Mouse (Mus musculus) liver, embryonic 14.5 days (tissue): ENCODE results near the gene Sox6. TPM values are rescaled to one million over a fixed set of nuclear protein-coding genes. Genes with fewer than 3 reads are reported as not detected.
"Not testable (repeated sequence)": the region's sequence is repeated elsewhere in the genome, so short reads cannot be mapped to it uniquely, and the experiment has no call there.

Source experiments
- ATAC-seq: fragments of 200-750 bp; cut with Nextera tagmentation; 2 replicates; pipeline ENCODE4 v1.8.0; 2017; ENCODE audit warnings: moderate number of reproducible peaks, mild to moderate bottlenecking, moderate library complexity; ENCODE audit not compliant: insufficient read depth
- DNase-seq, 3 experiments: peaks; one replicate each; pipeline ENCODE4 v3.0.0-alpha.2; 2012 to 2013; ENCODE audit warnings: low read depth in 3 of 3, low spot score in 3 of 3
- H3K27ac ChIP-seq: fragments of 300-500 bp; sonication (generic); 2 replicates; pipeline ENCODE4 v1.5.1; 2014; ENCODE audit warnings: moderate library complexity, mild to moderate bottlenecking, control low read depth, inconsistent platforms
- H3K27me3 ChIP-seq: fragments of 300-500 bp; sonication (generic); 2 replicates; pipeline ENCODE4 v1.6.1; 2014; ENCODE audit warnings: mild to moderate bottlenecking, low read length, moderate library complexity; ENCODE audit not compliant: control insufficient read depth, insufficient read depth
- H3K36me3 ChIP-seq: fragments of 300-500 bp; sonication (generic); replicated peaks from 2 replicates; pipeline ENCODE4 v1.6.1; 2014; ENCODE audit warnings: low read depth; ENCODE audit not compliant: control insufficient read depth, insufficient read depth
- H3K4me1 ChIP-seq, 2 experiments: fragments of 200-500 bp in 1 of 2; fragments of 300-500 bp in 1 of 2; sonication (generic) in 1 of 2; replicated peaks; 2 replicates each; pipeline ENCODE4 v1.6.1; 2012 to 2014; ENCODE audit warnings: antibody characterized with exemption in 1 of 2, inconsistent platforms in 1 of 2, low read length in 1 of 2; ENCODE audit not compliant: control insufficient read depth in 2 of 2, insufficient read depth in 2 of 2
- H3K4me2 ChIP-seq: fragments of 300-500 bp; sonication (generic); 2 replicates; pipeline ENCODE4 v1.6.1; 2014; ENCODE audit warnings: low read depth, mild to moderate bottlenecking, control low read depth, moderate library complexity
- H3K4me3 ChIP-seq, 2 experiments: fragments of 200-500 bp in 1 of 2; fragments of 300-500 bp in 1 of 2; sonication (generic) in 1 of 2; 2 replicates each; pipeline ENCODE4 v1.5.1; 2012 to 2014; ENCODE audit warnings: low read depth in 2 of 2, low read length in 2 of 2, mild to moderate bottlenecking in 2 of 2, control low read depth in 1 of 2, inconsistent platforms in 1 of 2, moderate library complexity in 1 of 2; ENCODE audit not compliant: insufficient read depth in 1 of 2
- H3K9ac ChIP-seq: fragments of 300-500 bp; sonication (generic); replicated peaks from 2 replicates; pipeline ENCODE4 v1.6.1; 2014; ENCODE audit warnings: mild to moderate bottlenecking, control low read depth, moderate library complexity
- H3K9me3 ChIP-seq: fragments of 300-500 bp; sonication (generic); 2 replicates; pipeline ENCODE4 v1.6.1; 2016; ENCODE audit warnings: low read length, mixed read lengths; ENCODE audit not compliant: control insufficient read depth
- CTCF ChIP-seq: IDR thresholded peaks from 2 replicates; pipeline ENCODE4 v1.5.1; 2016; ENCODE audit warnings: antibody characterized with exemption, low read depth, control low read depth
- EP300 ChIP-seq: IDR thresholded peaks from 2 replicates; pipeline ENCODE4 v1.6.1; 2016; ENCODE audit warnings: antibody characterized with exemption, low read depth
- WGBS: fragments of 180-500 bp; shearing (Covaris S2); extraction: QIAGEN DNeasy Blood & Tissue Kit; methylation state at CpG from one replicate; pipeline ENCODE4 v1.1.7; 2014; ENCODE audit not compliant: insufficient replicate concordance; 5-methylcytosine and 5-hydroxymethylcytosine counted together
- polyA plus RNA-seq, 2 experiments: library from polyadenylated mRNA; depleted of rRNA in 1 of 2; stranded (reverse) in 1 of 2; unstranded in 1 of 2; fragments of >200 nt; fragmentation: Nextera tagmentation in 1 of 2; extraction: Ambion mirVana in 1 of 2; gene quantifications; 2 replicates each; pipeline versions ENCODE4 v1.2.1 to v1.2.3; 2012 to 2014

Sox6 gene
- polyA plus RNA-seq (2012; rRNA removed) (10.1 and 15.9 TPM in 2 replicates), polyA plus RNA-seq (2014; fragmentation: Nextera tagmentation; extraction: Ambion mirVana) (64.0 and 72.6 TPM in 2 replicates)

DNA sequence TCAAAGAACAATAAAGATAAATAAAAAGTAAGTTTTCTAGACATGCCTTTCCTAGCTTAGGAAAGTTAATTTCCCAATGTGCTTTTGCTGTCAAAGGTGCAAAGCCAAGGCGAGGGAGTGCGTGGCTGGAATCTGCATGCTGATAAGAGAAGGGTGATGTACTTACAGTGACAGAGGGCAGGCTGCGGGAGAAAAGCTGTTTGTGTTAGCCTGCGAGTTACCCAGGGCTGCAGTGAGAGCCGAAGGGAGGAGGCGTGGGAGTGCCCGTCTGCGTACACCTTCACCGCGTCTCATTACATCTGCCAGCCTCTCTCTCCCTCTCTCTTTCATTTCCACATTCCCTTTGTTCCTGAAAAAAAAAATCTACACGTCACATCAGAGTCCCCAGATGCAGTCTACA, at the start of gene Sox6:
Gene Sox6 (minus strand): TSS at position 286 of the 400 bp plus-strand sequence.
- TF ChIP-seq CTCF: no peak
- TF ChIP-seq EP300: no peak
- ATAC-seq (no peak), DNase-seq (no peak)
- H3K27me3 ChIP-seq: peaks cover 74% of the 10 kb centered on the region
- 2% methylated on average over 11 of the region's 11 CpGs for WGBS
- H3K36me3 ChIP-seq: no peaks in the 10 kb centered on the region
- H3K27ac ChIP-seq: no peak within 1 kb of the TSS
- H3K4me1 ChIP-seq: 0 out of 4 replicates have a peak, but pooled peaks cover 0 to 5% of the 10 kb centered on the region in 2 experiments
- H3K4me3 ChIP-seq: peak within 1 kb of the TSS; percentile 52 to 55; a peak in 3 of 4 replicates
- no peaks in the 10 kb centered on the region for H3K9me3 ChIP-seq
- H3K9ac ChIP-seq: no peak within 1 kb of the TSS
- H3K4me2 ChIP-seq: peak within 1 kb of the TSS; percentile 72

DNA sequence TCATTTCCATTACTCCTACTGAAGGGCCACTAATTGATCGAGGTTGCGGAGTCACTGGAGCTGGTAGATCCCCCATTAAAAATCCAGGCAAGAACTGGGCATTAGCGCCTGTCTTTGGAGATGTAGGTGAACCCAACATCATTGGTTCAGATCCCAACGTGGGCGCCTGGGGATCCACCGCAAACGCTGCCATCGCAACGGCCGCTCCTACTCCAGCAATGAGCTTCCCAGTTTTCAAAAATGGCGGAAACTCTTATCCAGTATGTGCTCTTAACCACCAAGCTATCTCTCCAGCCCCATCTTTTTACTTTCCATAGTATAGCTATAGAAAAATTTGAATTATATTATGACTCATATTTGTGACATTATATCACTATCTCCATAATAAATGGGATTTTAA, 45.8 kb upstream of the Sox6 start, which contains the start of gene Gm4353:
Gene Gm4353 (minus strand): TSS at position 270 of the 400 bp plus-strand sequence.
- not testable (repeated sequence) for H3K9me3 ChIP-seq, H3K27me3 ChIP-seq, H3K27ac ChIP-seq, DNase-seq, H3K4me3 ChIP-seq, ATAC-seq, H3K4me1 ChIP-seq, H3K4me2 ChIP-seq, H3K9ac ChIP-seq, H3K36me3 ChIP-seq
- WGBS: 80% methylated on average over 11 of the region's 11 CpGs

DNA sequence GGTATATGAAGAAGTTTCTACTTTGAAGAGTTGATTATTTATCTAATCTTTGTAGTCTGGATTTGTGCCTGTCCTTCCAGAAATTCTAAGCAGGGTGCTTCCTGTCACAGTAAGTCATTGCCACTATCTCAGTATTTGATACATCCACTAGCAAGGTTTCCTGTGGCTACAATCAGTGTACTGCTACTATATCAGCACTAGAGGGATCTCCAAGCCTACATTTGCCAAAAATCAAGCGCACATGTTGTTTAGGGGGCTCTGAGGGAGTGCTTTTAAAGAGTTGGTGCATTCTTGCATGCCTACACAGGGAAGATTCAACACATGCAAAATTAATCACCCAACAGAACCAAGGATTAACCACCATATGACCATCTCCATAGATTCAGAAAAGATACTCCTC, 22.1 kb upstream of the Sox6 start:
- Histone ChIP-seq H3K4me2 (no peak overlapping the region), H3K36me3 (no peaks in the 10 kb centered on the region), H3K4me3 (no peak overlapping the region), H3K27me3 (no peaks in the 10 kb centered on the region), H3K9ac (no peak overlapping the region), H3K4me1 (no peaks in the 10 kb centered on the region), H3K9me3 (no peaks in the 10 kb centered on the region), H3K27ac (no peak overlapping the region)
- TF ChIP-seq CTCF: peak; percentile 7; the same call in 1 of the 2 replicates
- no peak for TF ChIP-seq EP300
- WGBS: 25% methylated on average over 1 of the region's 1 CpGs
- DNase-seq (no peak), ATAC-seq (no peak)

DNA sequence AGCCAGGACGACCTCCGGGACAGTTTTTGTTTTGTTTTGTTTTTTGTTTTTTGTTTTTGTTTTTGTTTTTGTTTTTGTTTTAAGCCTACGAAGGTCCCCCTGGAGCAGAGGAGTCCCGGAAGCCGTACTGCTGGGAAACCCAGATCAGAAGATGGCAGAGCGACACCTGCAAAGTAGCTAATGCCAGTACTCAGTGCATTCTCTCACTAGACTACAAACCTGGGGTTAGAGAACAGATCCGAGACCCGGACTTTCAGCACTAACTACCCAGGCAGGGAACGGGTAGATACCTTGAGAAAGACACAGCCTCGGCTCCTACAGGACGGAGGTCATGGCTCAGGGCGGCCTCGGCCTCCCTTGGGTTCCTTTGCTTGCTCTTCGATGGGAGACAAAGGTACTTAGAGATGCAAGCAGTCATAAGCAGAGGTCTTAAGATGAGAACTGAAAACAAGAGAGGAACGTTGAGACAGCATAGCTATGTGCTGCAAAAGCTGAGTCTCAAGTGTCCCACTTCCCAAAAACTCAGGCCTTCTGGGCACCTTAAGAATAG, 1.9 kb upstream of the Sox6 start:
- 32% methylated on average over 15 of the region's 15 CpGs for WGBS
- Histone ChIP-seq H3K4me3 (no peak overlapping the region), H3K9me3 (no peaks in the 10 kb centered on the region), H3K9ac (no peak overlapping the region), H3K27ac (no peak overlapping the region), H3K36me3 (no peaks in the 10 kb centered on the region), H3K4me2 (peak overlapping the region; percentile 72), H3K27me3 (peaks cover 54% of the 10 kb centered on the region), H3K4me1 (0 out of 4 replicates have a peak, but pooled peaks cover 0 to 5% of the 10 kb centered on the region in 2 experiments)
- ATAC-seq (no peak), DNase-seq (no peak)
- no peak for TF ChIP-seq EP300
- no peak for TF ChIP-seq CTCF

DNA sequence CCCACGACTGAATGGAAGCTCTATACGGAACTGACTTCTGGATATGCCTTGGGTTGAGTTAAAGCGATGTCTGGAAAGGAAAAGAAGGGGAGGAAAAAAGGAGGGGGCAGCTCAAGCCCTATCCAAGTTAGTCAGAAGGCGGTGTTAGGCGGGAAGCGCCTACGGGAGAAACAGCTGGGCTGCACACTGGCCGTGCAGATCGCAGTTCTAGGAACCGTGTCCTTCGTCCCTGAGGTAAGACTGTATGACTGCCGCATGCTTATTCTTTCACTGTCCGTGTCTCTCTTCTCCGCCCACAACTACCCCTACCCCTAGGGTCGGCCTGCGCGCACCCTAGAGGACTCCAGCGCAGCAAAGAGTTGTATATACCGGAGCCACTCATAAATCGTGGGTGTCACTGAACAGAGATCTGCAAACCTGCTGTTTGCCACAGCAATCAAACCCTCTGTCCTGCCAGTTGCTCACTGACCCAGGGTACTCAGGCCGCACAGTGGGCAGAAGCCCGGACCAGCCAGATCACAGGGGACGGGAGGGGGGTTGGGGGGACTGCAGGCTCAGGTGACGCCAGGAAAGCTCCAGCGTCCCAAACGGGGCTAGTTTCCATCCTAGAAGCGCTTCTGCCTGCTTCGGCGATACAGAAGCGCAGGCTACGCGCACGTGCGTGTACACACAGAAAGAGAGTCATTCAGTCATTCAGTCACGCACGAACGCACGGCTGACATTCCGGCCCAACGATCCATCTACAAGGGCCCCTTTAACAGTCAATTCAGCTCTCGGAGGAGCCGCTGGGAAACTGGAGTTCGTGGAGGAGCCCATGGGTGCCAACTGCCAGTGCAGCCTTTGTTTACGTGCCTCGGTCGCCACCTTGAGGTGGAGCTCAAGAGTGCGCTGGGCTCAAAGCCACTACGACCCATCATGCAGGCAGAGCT, 1.2 kb upstream of the Sox6 start:
- TF ChIP-seq EP300 (no peak), CTCF (peak; percentile 95)
- Histone ChIP-seq H3K9me3 (no peaks in the 10 kb centered on the region), H3K27ac (no peak overlapping the region), H3K4me3 (peak overlapping the region; percentile 52 to 55), H3K36me3 (no peaks in the 10 kb centered on the region), H3K9ac (0 out of 2 replicates have a peak overlapping the region, but pooled peaks have one; percentile 9), H3K4me2 (peak overlapping the region; percentile 72), H3K4me1 (0 out of 4 replicates have a peak, but pooled peaks cover 0 to 5% of the 10 kb centered on the region in 2 experiments), H3K27me3 (peaks cover 61% of the 10 kb centered on the region)
- under 1% methylated on average over 48 of the region's 48 CpGs for WGBS
- ATAC-seq: peak; percentile 74
- DNase-seq: peak; percentile 45 to 57 (median 46)
